Mouse (Mus musculus): ENCODE results near the gene Evi2b. TPM values are rescaled to one million over a fixed set of nuclear protein-coding genes. Genes with fewer than 3 reads are reported as not detected.
A peak's percentile ranks its signal among the peaks of the same experiment; 100 is the strongest.

Evi2b gene
- polyA plus RNA-seq, 2 experiments: 2.5 to 4.6 TPM

DNA sequence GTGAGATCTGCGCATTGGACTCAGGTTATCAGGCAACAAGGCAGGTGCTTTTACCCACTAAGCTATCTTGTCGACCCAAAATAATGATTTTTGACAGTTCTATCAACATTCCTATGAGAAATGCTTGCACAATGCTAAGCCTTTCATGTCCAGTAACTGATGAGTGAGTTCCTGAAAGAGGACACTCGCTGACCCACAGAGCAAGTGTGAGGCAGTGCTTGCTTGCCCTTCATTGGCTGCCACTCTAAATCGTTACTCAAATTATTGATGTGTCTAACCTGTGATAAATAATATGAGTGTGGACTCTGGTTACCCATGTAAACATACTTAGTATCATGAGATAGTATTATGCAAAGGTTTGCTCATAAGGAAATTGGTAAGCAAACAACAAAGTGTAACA lies 37.0 kb upstream of the Evi2b start:
- Histone ChIP-seq H3K4me3 (replicated peaks; ENCODE audit: low read length) (no peak overlapping the region), H3K9me3 (ENCODE audit: control insufficient read depth, low read length) (no peaks in the 10 kb centered on the region), H3K27me3 (ENCODE audit: control insufficient read depth, insufficient read depth, low read length) (no peaks in the 10 kb centered on the region), H3K4me1 (ENCODE audit: control insufficient read depth, insufficient read depth, low read length) (no peaks in the 10 kb centered on the region), H3K9ac (ENCODE audit: low read depth, low read length, severe bottlenecking) (no peak overlapping the region), H3K4me2 (replicated peaks; ENCODE audit: low read depth, low read length, severe bottlenecking) (no peak overlapping the region), H3K36me3 (ENCODE audit: control insufficient read depth, insufficient read depth, low read length) (peaks cover 79% of the 10 kb centered on the region), H3K27ac (replicated peaks; ENCODE audit: low read depth, low read length) (no peak overlapping the region)
- DNase-seq (ENCODE audit: low spot score) (no peak), ATAC-seq (ENCODE audit: low FRiP score, low read depth) (no peak)
- no peak for TF ChIP-seq POLR2A (IDR thresholded peaks at IDR 0.05; ENCODE audit: borderline replicate concordance, extremely low read depth, insufficient read depth, insufficient read length)
- WGBS: 92% methylated on average over 4 of the region's 4 CpGs

GRCm38 (mm10) chr11:79552622-79553021 lies 29.1 kb upstream of the Evi2b start:
- no peak for DNase-seq (ENCODE audit: low spot score)
- 81% methylated on average over 1 of the region's 1 CpGs for WGBS
- no peak for ATAC-seq (ENCODE audit: low FRiP score, low read depth)
- H3K27ac ChIP-seq (replicated peaks; ENCODE audit: low read depth, low read length): no peak overlapping the region
- H3K27me3 ChIP-seq (ENCODE audit: control insufficient read depth, insufficient read depth, low read length): no peaks in the 10 kb centered on the region
- no peak overlapping the region for H3K9ac ChIP-seq (ENCODE audit: low read depth, low read length, severe bottlenecking)
- no peaks in the 10 kb centered on the region for H3K9me3 ChIP-seq (ENCODE audit: control insufficient read depth, low read length)
- no peak overlapping the region for H3K4me2 ChIP-seq (replicated peaks; ENCODE audit: low read depth, low read length, severe bottlenecking)
- H3K4me1 ChIP-seq (ENCODE audit: control insufficient read depth, insufficient read depth, low read length): no peaks in the 10 kb centered on the region
- no peak for TF ChIP-seq POLR2A (IDR thresholded peaks at IDR 0.05; ENCODE audit: borderline replicate concordance, extremely low read depth, insufficient read depth, insufficient read length)
- H3K4me3 ChIP-seq (replicated peaks; ENCODE audit: low read length): no peak overlapping the region
- peaks cover 87% of the 10 kb centered on the region for H3K36me3 ChIP-seq (ENCODE audit: control insufficient read depth, insufficient read depth, low read length)

GRCm38 (mm10) chr11:79536293-79536692 lies 12.7 kb upstream of the Evi2b start:
- no peak overlapping the region for H3K27ac ChIP-seq (replicated peaks; ENCODE audit: low read depth, low read length)
- H3K9ac ChIP-seq (ENCODE audit: low read depth, low read length, severe bottlenecking): no peak overlapping the region
- ATAC-seq (ENCODE audit: low FRiP score, low read depth) (no peak), DNase-seq (ENCODE audit: low spot score) (no peak)
- TF ChIP-seq POLR2A (IDR thresholded peaks at IDR 0.05; ENCODE audit: borderline replicate concordance, extremely low read depth, insufficient read depth, insufficient read length): no peak
- H3K4me2 ChIP-seq (replicated peaks; ENCODE audit: low read depth, low read length, severe bottlenecking): no peak overlapping the region
- H3K4me1 ChIP-seq (ENCODE audit: control insufficient read depth, insufficient read depth, low read length): peaks cover 4% of the 10 kb centered on the region
- H3K27me3 ChIP-seq (ENCODE audit: control insufficient read depth, insufficient read depth, low read length): no peaks in the 10 kb centered on the region
- no peaks in the 10 kb centered on the region for H3K9me3 ChIP-seq (ENCODE audit: control insufficient read depth, low read length)
- peaks cover 42% of the 10 kb centered on the region for H3K36me3 ChIP-seq (ENCODE audit: control insufficient read depth, insufficient read depth, low read length)
- H3K4me3 ChIP-seq (replicated peaks; ENCODE audit: low read length): no peak overlapping the region
- 95% methylated on average over 3 of the region's 3 CpGs for WGBS

DNA sequence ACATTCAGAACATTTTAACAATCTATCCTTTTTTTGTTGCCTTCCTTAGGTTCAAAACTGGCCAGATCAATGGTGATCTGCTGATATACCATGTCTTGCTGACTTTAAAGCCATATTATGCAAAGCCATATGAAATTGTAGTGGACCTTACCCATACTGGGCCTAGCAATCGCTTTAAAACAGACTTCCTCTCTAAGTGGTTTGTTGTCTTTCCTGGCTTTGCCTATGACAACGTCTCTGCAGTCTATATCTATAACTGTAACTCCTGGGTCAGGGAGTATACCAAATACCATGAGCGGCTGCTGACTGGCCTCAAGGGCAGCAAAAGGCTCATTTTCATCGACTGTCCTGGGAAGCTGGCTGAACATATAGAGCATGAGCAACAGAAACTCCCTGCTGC lies 12.0 kb upstream of the Evi2b start:
- H3K4me1 ChIP-seq (ENCODE audit: control insufficient read depth, insufficient read depth, low read length): peaks cover 4% of the 10 kb centered on the region
- no peaks in the 10 kb centered on the region for H3K9me3 ChIP-seq (ENCODE audit: control insufficient read depth, low read length)
- ATAC-seq (ENCODE audit: low FRiP score, low read depth) (no peak), DNase-seq (ENCODE audit: low spot score) (no peak)
- H3K27me3 ChIP-seq (ENCODE audit: control insufficient read depth, insufficient read depth, low read length): no peaks in the 10 kb centered on the region
- peaks cover 44% of the 10 kb centered on the region for H3K36me3 ChIP-seq (ENCODE audit: control insufficient read depth, insufficient read depth, low read length)
- no peak overlapping the region for H3K9ac ChIP-seq (ENCODE audit: low read depth, low read length, severe bottlenecking)
- H3K4me3 ChIP-seq (replicated peaks; ENCODE audit: low read length): no peak overlapping the region
- H3K27ac ChIP-seq (replicated peaks; ENCODE audit: low read depth, low read length): no peak overlapping the region
- 94% methylated on average over 4 of the region's 4 CpGs for WGBS
- no peak overlapping the region for H3K4me2 ChIP-seq (replicated peaks; ENCODE audit: low read depth, low read length, severe bottlenecking)
- no peak for TF ChIP-seq POLR2A (IDR thresholded peaks at IDR 0.05; ENCODE audit: borderline replicate concordance, extremely low read depth, insufficient read depth, insufficient read length)

GRCm38 (mm10) chr11:79533950-79534690 lies 10.6 kb upstream of the Evi2b start:
- peak; percentile 41; the same call in 1 of the 2 replicates for ATAC-seq (ENCODE audit: low FRiP score, low read depth)
- H3K4me1 ChIP-seq (ENCODE audit: control insufficient read depth, insufficient read depth, low read length): peaks cover 4% of the 10 kb centered on the region
- no peak for TF ChIP-seq POLR2A (IDR thresholded peaks at IDR 0.05; ENCODE audit: borderline replicate concordance, extremely low read depth, insufficient read depth, insufficient read length)
- H3K27ac ChIP-seq (replicated peaks; ENCODE audit: low read depth, low read length): peak overlapping the region; percentile 52
- no peak overlapping the region for H3K9ac ChIP-seq (ENCODE audit: low read depth, low read length, severe bottlenecking)
- H3K36me3 ChIP-seq (ENCODE audit: control insufficient read depth, insufficient read depth, low read length): peaks cover 40% of the 10 kb centered on the region
- 82% methylated on average over 8 of the region's 8 CpGs for WGBS
- no peak overlapping the region for H3K4me2 ChIP-seq (replicated peaks; ENCODE audit: low read depth, low read length, severe bottlenecking)
- H3K4me3 ChIP-seq (replicated peaks; ENCODE audit: low read length): no peak overlapping the region
- peak; percentile 74 for DNase-seq (ENCODE audit: low spot score)
- H3K27me3 ChIP-seq (ENCODE audit: control insufficient read depth, insufficient read depth, low read length): no peaks in the 10 kb centered on the region
- H3K9me3 ChIP-seq (ENCODE audit: control insufficient read depth, low read length): no peaks in the 10 kb centered on the region

Data from limb, embryonic 14.5 days (tissue).